8 mouse cellular contexts compared by ENCODE assay signal in genomic region chr9:83145591-83146445, GRCm38 (mm10). TPM values are rescaled to one million over a fixed set of nuclear protein-coding genes. Genes with fewer than 3 reads are reported as not detected.
DNase-seq lines count a peak whose midpoint lies in the region; ATAC-seq and TF ChIP-seq lines count a peak whose summit lies in the region.

No protein-coding gene starts in this region.

- H3K4me2 ChIP-seq in hindbrain, embryonic 14.5 days (replicated peaks): peak overlapping the region; percentile 89

- POLR2A ChIA-PET in Patski (lab: Charles Lee): interaction anchor here (0.6 to 1.3 kb wide), 2 partner anchors 171 to 181 kb away, joined by 3 to 4 read pairs; partner anchors contain the start of gene Phip

- whole genome bisulfite sequencing in hindbrain, embryonic 14.5 days: 3% methylated on average over 53 of the region's 53 CpGs

- no peak for TF ChIP-seq CTCF in Patski (IDR thresholded peaks at IDR 0.05)

- peak overlapping the region; percentile 62 for H3K27ac ChIP-seq in hindbrain, embryonic 14.5 days

- H3K4me3 ChIP-seq in hindbrain, embryonic 14.5 days (replicated peaks; ENCODE audit: low read length): peak overlapping the region; percentile 66

- H3K36me3 ChIP-seq in hindbrain, embryonic 14.5 days (replicated peaks; ENCODE audit: control insufficient read depth, insufficient read depth): no peaks in the 10 kb centered on the region

- H3K27me3 ChIP-seq in Patski: no peaks in the 10 kb centered on the region
- no peaks in the 10 kb centered on the region for H3K27me3 ChIP-seq in hindbrain, embryonic 14.5 days (ENCODE audit: control insufficient read depth, insufficient read depth, low read length)

- CTCF ChIA-PET in Patski (lab: Charles Lee): interaction anchor here (1.1 to 1.5 kb wide), 2 partner anchors 14 to 15 kb away, joined by 3 read pairs; no protein-coding TSS in a partner anchor

- in situ Hi-C loops in Patski (cut with MboI; ENCODE audit: low pct_unique_long_range_greater_than_20kb): no loop called here

- no peaks in the 10 kb centered on the region for H3K9me3 ChIP-seq in hindbrain, embryonic 14.5 days (ENCODE audit: control insufficient read depth, low read length)

- DNase-seq in Patski (ENCODE audit: low read depth, low spot score): peak; percentile 9
- DNase-seq in cerebellum, postnatal 14 days: peak; percentile 82
- DNase-seq in frontal cortex, postnatal 36 days (ENCODE audit: low spot score in 2 of 2): peak; percentile 85 to 89
- DNase-seq in hindbrain, embryonic 14.5 days (ENCODE audit: low spot score): peak; percentile 55
- peak; percentile 84 to 88 for DNase-seq in layer of hippocampus, postnatal 36 days
- peak; percentile 33 for DNase-seq in lung, postnatal 14 days
- peak; percentile 82 for DNase-seq in retina, postnatal 1 day
- peak; percentile 39 to 42 for DNase-seq in urinary bladder, postnatal 36 days (ENCODE audit: low spot score in 2 of 2)

- peak overlapping the region; percentile 68 for H3K9ac ChIP-seq in hindbrain, embryonic 14.5 days

- H3K4me1 ChIP-seq in hindbrain, embryonic 14.5 days (replicated peaks; ENCODE audit: control insufficient read depth, insufficient read depth, low read length): peaks cover 6% of the 10 kb centered on the region; the same call in 1 of the 2 replicates

- ATAC-seq in Patski: peak; percentile 74
- peak; percentile 81 for ATAC-seq in hindbrain, embryonic 14.5 days (ENCODE audit: low FRiP score)

RNA-seq across cellular contexts. Expression of gene Hmgn3, which starts 0.7 kb away (rescaled TPM):
- polyA plus RNA-seq in Patski (2021): 90.4 TPM
- polyA plus RNA-seq in hindbrain, embryonic 14.5 days (2014; fragmentation: Nextera tagmentation; extraction: Ambion mirVana): 139 and 146 TPM in 2 replicates
- 10 to 100 TPM; 80.9 to 98.2 TPM for total RNA-seq in layer of hippocampus, postnatal 36 days (2021)

Comparison
In these comparisons a context has a peak if more than half of its experiments do, and no peak if none do; other contexts are left out.
1. Peak in every context shown above with its lines: DNase-seq, ATAC-seq, H3K4me3 ChIP-seq and H3K27ac ChIP-seq.
2. DNase-seq: peak in every context shown above with its lines; median percentile 87 in frontal cortex, postnatal 36 days; 86 in layer of hippocampus, postnatal 36 days; 82 in cerebellum, postnatal 14 days; 82 in retina, postnatal 1 day; 55 in hindbrain, embryonic 14.5 days; 40 in urinary bladder, postnatal 36 days; 33 in lung, postnatal 14 days; 9 in Patski.